Mouse (Mus musculus): ENCODE measurements around the gene Naa25.

The Naa25 gene

GRCm38 (mm10) chr5:121397187-121398145, at the start of gene Naa25:
Gene Naa25, plus strand, starts transcription at chr5:121397936.
- DNase-seq (ENCODE audit: low spot score): peak; percentile 97

- DNase-seq (ENCODE audit: low spot score): no peak
Observed at GRCm38 (mm10) chr5:121359229-121359628, 38.5 kb upstream of the Naa25 start.

- no peak for DNase-seq (ENCODE audit: low spot score)
Observed at GRCm38 (mm10) chr5:121361696-121362095, 36.0 kb upstream of the Naa25 start.

- DNase-seq (ENCODE audit: low spot score): no peak
Observed at GRCm38 (mm10) chr5:121363441-121363840, 34.3 kb upstream of the Naa25 start.

GRCm38 (mm10) chr5:121366449-121367225, 31.1 kb upstream of the Naa25 start:
- no peak for DNase-seq (ENCODE audit: low spot score)

GRCm38 (mm10) chr5:121367255-121367654, 30.5 kb upstream of the Naa25 start:
- no peak for DNase-seq (ENCODE audit: low spot score)

- no peak for DNase-seq (ENCODE audit: low spot score)
Observed at GRCm38 (mm10) chr5:121371712-121372111, 26.0 kb upstream of the Naa25 start.

GRCm38 (mm10) chr5:121374790-121375189, 22.9 kb upstream of the Naa25 start:
- no peak for DNase-seq (ENCODE audit: low spot score)

- DNase-seq (ENCODE audit: low spot score): peak; percentile 51
Observed at GRCm38 (mm10) chr5:121376972-121377371, 20.8 kb upstream of the Naa25 start.

GRCm38 (mm10) chr5:121378678-121379256, 19.0 kb upstream of the Naa25 start:
- DNase-seq (ENCODE audit: low spot score): no peak

GRCm38 (mm10) chr5:121380692-121381091, 17.0 kb upstream of the Naa25 start:
- DNase-seq (ENCODE audit: low spot score): no peak

GRCm38 (mm10) chr5:121383857-121384756, 13.6 kb upstream of the Naa25 start:
- no peak for DNase-seq (ENCODE audit: low spot score)

- DNase-seq (ENCODE audit: low spot score): no peak
Observed at GRCm38 (mm10) chr5:121384757-121385460, 12.8 kb upstream of the Naa25 start.

- DNase-seq (ENCODE audit: low spot score): peak; percentile 96
Observed at GRCm38 (mm10) chr5:121385461-121386119, 12.1 kb upstream of the Naa25 start, which contains the start of gene Trafd1. Gene Trafd1, minus strand, starts transcription at chr5:121385632.

- DNase-seq (ENCODE audit: low spot score): no peak
Observed at GRCm38 (mm10) chr5:121386120-121386909, 11.4 kb upstream of the Naa25 start.

GRCm38 (mm10) chr5:121387126-121387525, 10.6 kb upstream of the Naa25 start:
- DNase-seq (ENCODE audit: low spot score): no peak

GRCm38 (mm10) chr5:121389106-121389505, 8.6 kb upstream of the Naa25 start:
- no peak for DNase-seq (ENCODE audit: low spot score)

- no peak for DNase-seq (ENCODE audit: low spot score)
Observed at GRCm38 (mm10) chr5:121389691-121390090, 8.0 kb upstream of the Naa25 start.

- peak; percentile 47 for DNase-seq (ENCODE audit: low spot score)
Observed at GRCm38 (mm10) chr5:121392667-121393380, 4.9 kb upstream of the Naa25 start.

All from urinary bladder, postnatal 14 days (tissue).